Mouse (Mus musculus) heart, postnatal 25 days (tissue): ENCODE measurements at regions not wholly inside any gene's neighbourhood (a gene's known extent, or its start where the extent isn't known, plus 50 kb on each side); places are given as distances from the start of the nearest gene placed in this dataset.
A peak's percentile ranks its signal among the peaks of the same experiment; 100 is the strongest.

Experiments
- DNase-seq: peaks from one replicate; pipeline ENCODE4 v3.0.0; 2022; ENCODE audit warnings: low spot score
- intact Hi-C: fragments of 180-260 bp; cut with DNase I; formaldehyde crosslinking; loops from one replicate; pipeline ENCODE4 v1.15.1; 2025

GRCm38 (mm10) chr8:9050740-9051475, 360.6 kb upstream of the Arglu1 start:
- intact Hi-C loops, result no loop called here
- no peak for DNase-seq

DNA sequence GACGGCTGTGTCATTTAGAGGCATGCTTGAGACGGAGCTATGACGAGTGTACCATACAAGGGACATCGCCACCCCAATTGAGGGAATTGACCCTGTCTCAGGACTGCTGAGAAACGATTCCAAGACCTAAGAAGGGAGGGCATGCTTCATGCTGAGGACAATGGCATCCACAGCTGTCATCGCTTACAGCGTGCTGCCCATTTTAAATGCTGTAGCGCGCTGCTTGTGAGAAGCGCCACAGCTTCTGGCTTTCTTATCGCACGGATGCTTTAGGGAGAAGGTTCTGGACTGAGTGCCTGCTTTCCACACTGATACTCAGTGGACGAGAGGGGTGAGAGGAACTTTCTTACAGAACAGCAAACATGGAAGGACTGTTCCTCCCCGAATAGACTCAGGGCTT, 357.8 kb upstream of the Arglu1 start:
- no peak for DNase-seq
- intact Hi-C loops, result no loop called here

GRCm38 (mm10) chr8:9042835-9043792, 352.8 kb upstream of the Arglu1 start:
- intact Hi-C loops, result no loop called here
- no peak for DNase-seq

- intact Hi-C loops, result no loop called here
- no peak for DNase-seq
Observed at GRCm38 (mm10) chr8:9029156-9029555, 338.8 kb upstream of the Arglu1 start.

DNA sequence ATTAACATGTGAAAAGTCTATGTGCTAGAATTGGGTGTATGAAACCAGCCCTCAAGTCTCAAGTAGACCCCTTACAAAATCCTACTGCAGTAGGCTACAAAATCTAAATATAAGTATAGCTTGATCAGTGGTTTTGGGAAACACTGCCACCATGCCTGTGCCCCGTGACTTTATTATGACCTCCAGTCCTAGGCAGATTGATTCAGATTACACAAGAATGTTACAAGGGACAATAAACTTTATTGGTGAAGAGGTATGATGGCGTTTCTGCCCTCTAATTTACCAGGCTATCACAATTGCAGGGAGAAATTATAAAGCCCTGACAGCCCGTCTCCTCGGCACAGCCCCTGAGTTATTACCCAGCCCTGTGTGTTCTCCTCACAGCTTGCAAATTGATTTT, 337.4 kb upstream of the Arglu1 start:
- intact Hi-C loops, result no loop called here
- no peak for DNase-seq

DNA sequence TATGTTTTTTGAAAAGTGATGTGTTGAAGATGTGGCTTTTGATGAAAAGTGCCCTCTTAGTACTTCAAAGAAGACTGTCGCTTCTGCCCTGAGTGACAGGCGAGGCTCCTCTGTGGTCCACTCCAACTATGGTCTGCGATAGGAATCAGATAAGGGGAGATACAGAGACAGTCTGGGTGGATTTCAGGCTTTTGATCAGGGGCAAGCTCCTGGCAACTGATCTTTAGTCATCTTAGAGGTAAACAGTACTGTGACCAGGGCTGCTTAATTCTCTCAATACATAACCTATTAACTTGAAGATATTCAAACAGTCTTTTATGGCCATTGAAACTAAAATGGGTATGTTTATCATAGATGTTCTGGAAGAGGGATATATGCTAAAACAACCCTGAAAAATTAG, 335.6 kb upstream of the Arglu1 start:
- DNase-seq, result no peak

DNA sequence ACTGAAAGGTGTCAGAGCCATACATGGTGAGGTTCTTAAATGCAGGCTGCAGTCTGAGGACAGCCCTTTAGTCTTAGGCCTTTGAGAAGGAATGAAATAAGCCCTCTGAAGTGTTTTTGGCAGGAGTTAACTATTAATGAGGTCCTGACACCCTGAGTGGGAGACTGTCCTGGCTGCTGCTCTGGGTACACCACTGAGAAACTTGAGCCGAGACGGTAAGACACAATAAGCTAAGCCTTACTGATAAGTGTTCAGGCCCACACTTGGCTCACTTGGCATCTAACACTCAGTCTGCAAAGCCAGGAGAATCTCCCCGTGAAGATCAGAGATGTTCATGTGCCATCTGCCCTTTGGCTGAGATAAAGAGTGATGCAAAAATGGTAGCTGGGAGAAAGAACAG, 335.1 kb upstream of the Arglu1 start:
- intact Hi-C loops, result no loop called here
- DNase-seq, result no peak

More for the DNA sequence above, 335.6 kb upstream of the Arglu1 start:
- intact Hi-C loops, result no loop called here

- intact Hi-C loops, result no loop called here
- DNase-seq, result no peak
Observed at GRCm38 (mm10) chr8:9020744-9021143, 330.4 kb upstream of the Arglu1 start.

DNA sequence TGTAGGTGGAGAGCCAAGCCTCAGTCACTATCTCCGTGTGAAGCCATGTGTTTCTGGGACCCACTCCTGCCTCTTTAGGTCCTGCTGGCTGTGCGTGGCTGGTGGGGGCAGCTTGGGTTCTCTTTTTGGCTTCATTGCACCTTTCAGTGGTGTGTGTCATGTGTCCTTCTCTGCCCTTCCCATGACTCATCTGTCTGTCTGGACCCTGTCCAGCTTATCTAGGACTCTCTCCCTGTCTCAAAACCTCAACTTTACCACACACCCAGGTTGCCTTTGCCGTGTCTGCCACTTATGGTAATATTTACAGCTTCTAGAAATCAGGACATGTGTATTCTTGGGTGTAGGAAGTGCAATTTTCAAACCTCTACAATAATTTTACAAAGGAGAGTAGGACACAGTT, 329.9 kb upstream of the Arglu1 start:
- intact Hi-C loops, result no loop called here
- DNase-seq, result no peak

- intact Hi-C loops, result no loop called here
- DNase-seq, result no peak
Observed at GRCm38 (mm10) chr8:9011785-9012510, 321.6 kb upstream of the Arglu1 start.

DNA sequence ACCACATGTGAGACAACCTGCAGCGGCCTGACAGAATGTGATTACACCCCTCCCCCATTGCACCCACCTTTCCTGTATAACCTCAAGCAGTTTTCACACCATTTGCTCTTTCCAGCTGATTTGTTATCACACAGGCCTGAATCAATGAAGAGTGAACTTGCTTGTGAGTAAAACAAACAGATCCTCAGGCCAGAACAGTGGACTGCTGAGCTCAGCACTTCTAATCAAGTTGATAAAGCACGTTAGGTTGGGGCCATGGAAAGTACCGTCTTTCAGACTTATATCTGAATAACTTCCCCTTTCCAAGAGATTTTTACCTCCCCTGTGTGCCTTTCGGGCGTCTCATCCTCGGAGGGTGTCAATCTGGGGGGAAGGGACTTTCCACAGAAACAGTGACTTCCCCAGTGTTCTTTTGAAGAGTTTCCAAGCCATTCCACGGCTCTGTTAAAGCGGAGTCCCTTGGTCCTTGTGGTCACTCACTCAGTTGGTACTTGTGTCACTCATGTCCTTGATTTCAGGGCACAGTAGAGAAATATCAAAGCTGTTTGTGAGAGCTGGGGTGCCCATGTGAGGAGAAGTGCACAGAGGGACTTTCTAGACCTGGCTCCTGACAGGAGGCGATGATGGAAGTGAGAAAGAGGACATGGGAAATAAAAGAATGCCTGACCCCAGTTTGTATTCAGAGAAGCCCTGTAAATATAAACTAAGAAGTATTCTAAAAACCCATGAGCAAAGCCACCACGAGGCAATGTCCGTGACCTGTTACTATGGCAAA, 317.9 kb upstream of the Arglu1 start:
- intact Hi-C loops, result no loop called here
- no peak for DNase-seq

DNA sequence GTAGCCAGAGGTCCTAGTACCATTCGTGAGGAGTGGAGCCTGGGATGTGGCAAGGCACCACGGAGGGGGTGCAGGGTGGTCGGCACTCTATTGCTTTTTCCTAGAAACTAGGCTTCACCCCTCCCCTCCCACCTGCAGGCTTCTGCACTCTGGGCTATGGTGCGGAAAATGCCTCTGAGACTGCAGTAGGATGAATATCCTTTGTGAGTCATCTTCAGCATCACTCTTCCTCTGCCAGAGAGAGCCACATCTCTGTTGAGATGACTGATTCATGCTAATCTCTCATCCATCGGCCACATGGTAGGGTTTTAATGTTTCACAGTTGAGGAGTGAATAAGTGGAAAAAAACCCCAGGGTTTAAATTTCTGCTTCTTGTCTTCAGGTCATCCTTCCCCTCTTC, 309.6 kb upstream of the Arglu1 start:
- no peak for DNase-seq
- intact Hi-C loops, result loop anchor here (5.0 to 10.0 kb wide), 2 partner anchors 172 to 515 kb away; no protein-coding TSS in a partner anchor

DNA sequence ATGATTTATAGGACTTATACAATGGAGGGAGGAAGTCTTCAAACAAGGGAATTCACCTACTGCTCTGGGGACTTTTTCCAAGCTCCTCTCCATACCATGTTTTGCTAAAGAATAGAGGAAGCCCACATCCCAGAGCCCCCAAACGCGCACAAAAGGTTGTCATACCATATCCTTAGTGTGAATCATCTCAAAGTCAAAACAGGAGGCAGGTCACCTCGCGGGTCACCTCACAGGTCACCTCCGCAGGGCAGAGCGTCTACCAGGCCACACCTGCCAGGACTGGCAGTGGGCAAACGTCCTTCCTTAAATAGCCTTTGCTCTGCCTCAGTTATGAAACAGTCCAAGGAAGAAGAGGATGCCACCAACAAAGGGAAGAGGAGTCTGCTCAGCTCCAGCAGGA, 307.3 kb upstream of the Arglu1 start:
- intact Hi-C loops, result loop anchor here (5.0 to 10.0 kb wide), 2 partner anchors 175 to 513 kb away; no protein-coding TSS in a partner anchor

DNA sequence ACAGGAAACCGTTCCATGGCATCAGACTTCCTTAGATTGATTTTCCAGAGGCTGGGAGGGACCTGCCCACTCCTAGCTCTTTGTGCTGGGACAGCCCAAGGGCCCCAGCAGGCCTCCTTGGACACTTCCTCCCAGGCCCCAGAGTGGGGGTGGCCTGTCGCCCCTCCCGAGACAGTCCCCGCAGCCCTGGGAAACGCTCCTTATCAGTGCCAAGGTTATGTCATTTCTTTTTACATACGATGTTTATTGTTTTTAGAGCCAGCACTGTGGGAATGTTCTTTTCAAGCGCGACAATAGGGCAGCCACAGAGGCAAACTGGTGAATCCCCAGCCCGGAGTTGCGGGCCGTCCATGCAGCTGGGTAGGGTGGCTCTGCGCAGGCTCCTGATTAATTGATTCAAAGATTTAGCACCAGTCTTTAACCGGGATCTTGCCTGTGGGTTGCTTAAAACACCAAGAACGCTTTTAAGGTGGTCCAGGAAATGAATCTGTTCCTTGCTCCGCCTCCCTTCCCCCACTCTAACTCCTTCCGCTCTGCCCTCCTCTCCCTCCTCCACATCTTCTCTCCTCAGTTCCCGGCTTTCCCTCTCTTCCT, 304.4 kb upstream of the Arglu1 start:
- intact Hi-C loops, result loop anchor here (2.0 to 10.0 kb wide), 5 partner anchors 77 to 510 kb away; no protein-coding TSS in a partner anchor
- peak; percentile 73 for DNase-seq

More for the DNA sequence above, 307.3 kb upstream of the Arglu1 start:
- no peak for DNase-seq

- intact Hi-C loops, result loop anchor here (2.0 to 10.0 kb wide), 4 partner anchors 77 to 509 kb away; no protein-coding TSS in a partner anchor
- no peak for DNase-seq
Observed at GRCm38 (mm10) chr8:8994008-8994407, 303.7 kb upstream of the Arglu1 start.

GRCm38 (mm10) chr8:8992461-8993032, 302.2 kb upstream of the Arglu1 start:
- intact Hi-C loops, result loop anchor here (2.0 to 10.0 kb wide), 4 partner anchors 28 to 508 kb away; no protein-coding TSS in a partner anchor
- peak; percentile 29 for DNase-seq

GRCm38 (mm10) chr8:8991026-8991425, 300.7 kb upstream of the Arglu1 start:
- no peak for DNase-seq
- intact Hi-C loops, result loop anchor here (5.0 to 10.0 kb wide), 2 partner anchors 74 to 506 kb away; no protein-coding TSS in a partner anchor

DNA sequence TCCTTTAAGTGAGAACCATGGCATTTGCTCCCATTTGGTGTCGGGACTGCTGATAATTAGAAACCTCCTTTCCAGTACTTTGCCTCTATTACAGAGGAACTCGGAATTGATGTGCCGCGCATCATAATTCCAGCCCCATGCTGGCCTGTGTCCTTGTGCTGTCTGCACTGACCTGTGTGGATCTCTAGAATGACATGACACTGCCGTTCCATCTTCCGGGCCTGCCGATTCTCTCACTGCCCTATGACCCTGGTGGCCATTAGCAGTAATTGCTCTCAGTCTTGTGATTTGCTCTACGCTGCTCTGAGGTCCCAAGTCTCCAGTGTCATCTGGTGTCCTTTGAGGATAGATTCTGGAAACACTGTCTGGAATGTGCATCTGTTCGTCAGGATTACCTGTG, 295.7 kb upstream of the Arglu1 start:
- intact Hi-C loops, result no loop called here
- DNase-seq, result no peak
